Mouse (Mus musculus): ENCODE measurements around the gene Vmn1r181. TPM values are rescaled to one million over a fixed set of nuclear protein-coding genes. Genes with fewer than 3 reads are reported as not detected.

Vmn1r181 gene
- polyA plus RNA-seq (2014; fragmentation: Illumina TruSeq; extraction: RNeasy Lipid Tissue Mini Kit (QIAGEN cat#74804); ENCODE audit: low read depth, low replicate concordance): not detected

GRCm38 (mm10) chr7:23974315-23974714, at the start of gene Vmn1r181:
Vmn1r181 (plus strand) TSS chr7:23974615.

GRCm38 (mm10) chr7:23926678-23927077, 47.7 kb upstream of the Vmn1r181 start, which contains the start of gene Vmn1r179:
Vmn1r179 (plus strand) TSS chr7:23926978.

GRCm38 (mm10) chr7:23950332-23950731, 24.1 kb upstream of the Vmn1r181 start, which contains the start of gene Vmn1r180:
Vmn1r180 (plus strand) TSS chr7:23950632.

GRCm38 (mm10) chr7:24001391-24001790, 27.0 kb downstream of the Vmn1r181 start, which contains the start of gene V1rd19:
V1rd19 (plus strand) TSS chr7:24001691.

Other genes with a start within 250 kb of the Vmn1r181 start
- gene Vmn1r174, start 222.3 kb upstream of the Vmn1r181 start, polyA plus RNA-seq (2014; fragmentation: Illumina TruSeq; extraction: RNeasy Lipid Tissue Mini Kit (QIAGEN cat#74804); ENCODE audit: low read depth, low replicate concordance): not detected
- not detected for gene Vmn1r175, start 164.0 kb upstream of the Vmn1r181 start, polyA plus RNA-seq (2014; fragmentation: Illumina TruSeq; extraction: RNeasy Lipid Tissue Mini Kit (QIAGEN cat#74804); ENCODE audit: low read depth, low replicate concordance)
- gene Vmn1r176, start 137.2 kb upstream of the Vmn1r181 start, polyA plus RNA-seq (2014; fragmentation: Illumina TruSeq; extraction: RNeasy Lipid Tissue Mini Kit (QIAGEN cat#74804); ENCODE audit: low read depth, low replicate concordance): not detected
- gene Vmn1r177, start 108.2 kb upstream of the Vmn1r181 start, polyA plus RNA-seq (2014; fragmentation: Illumina TruSeq; extraction: RNeasy Lipid Tissue Mini Kit (QIAGEN cat#74804); ENCODE audit: low read depth, low replicate concordance): not detected
- gene Vmn1r178, start 82.6 kb upstream of the Vmn1r181 start, polyA plus RNA-seq (2014; fragmentation: Illumina TruSeq; extraction: RNeasy Lipid Tissue Mini Kit (QIAGEN cat#74804); ENCODE audit: low read depth, low replicate concordance): not detected
- gene Vmn1r179, start 47.6 kb upstream of the Vmn1r181 start, polyA plus RNA-seq (2014; fragmentation: Illumina TruSeq; extraction: RNeasy Lipid Tissue Mini Kit (QIAGEN cat#74804); ENCODE audit: low read depth, low replicate concordance): not detected
- not detected for gene Vmn1r180, start 24.0 kb upstream of the Vmn1r181 start, polyA plus RNA-seq (2014; fragmentation: Illumina TruSeq; extraction: RNeasy Lipid Tissue Mini Kit (QIAGEN cat#74804); ENCODE audit: low read depth, low replicate concordance)
- not detected for gene V1rd19, start 27.1 kb downstream of the Vmn1r181 start, polyA plus RNA-seq (2014; fragmentation: Illumina TruSeq; extraction: RNeasy Lipid Tissue Mini Kit (QIAGEN cat#74804); ENCODE audit: low read depth, low replicate concordance)
- not detected for gene Vmn1r183, start 78.6 kb downstream of the Vmn1r181 start, polyA plus RNA-seq (2014; fragmentation: Illumina TruSeq; extraction: RNeasy Lipid Tissue Mini Kit (QIAGEN cat#74804); ENCODE audit: low read depth, low replicate concordance)
- 16.9 TPM for gene Zfp180, start 107.3 kb downstream of the Vmn1r181 start, polyA plus RNA-seq (2014; fragmentation: Illumina TruSeq; extraction: RNeasy Lipid Tissue Mini Kit (QIAGEN cat#74804); ENCODE audit: low read depth, low replicate concordance)
- gene Zfp112, start 137.7 kb downstream of the Vmn1r181 start, polyA plus RNA-seq (2014; fragmentation: Illumina TruSeq; extraction: RNeasy Lipid Tissue Mini Kit (QIAGEN cat#74804); ENCODE audit: low read depth, low replicate concordance): 2.1 TPM
- 5.2 TPM for gene Zfp235, start 159.6 kb downstream of the Vmn1r181 start, polyA plus RNA-seq (2014; fragmentation: Illumina TruSeq; extraction: RNeasy Lipid Tissue Mini Kit (QIAGEN cat#74804); ENCODE audit: low read depth, low replicate concordance)
- gene Zfp114, start 200.4 kb downstream of the Vmn1r181 start, polyA plus RNA-seq (2014; fragmentation: Illumina TruSeq; extraction: RNeasy Lipid Tissue Mini Kit (QIAGEN cat#74804); ENCODE audit: low read depth, low replicate concordance): 0.41 TPM
- gene Zfp111, start 236.8 kb downstream of the Vmn1r181 start, polyA plus RNA-seq (2014; fragmentation: Illumina TruSeq; extraction: RNeasy Lipid Tissue Mini Kit (QIAGEN cat#74804); ENCODE audit: low read depth, low replicate concordance): 7.2 TPM